Mouse (Mus musculus) frontal cortex, postnatal 36 days (tissue): Measurements from ENCODE around the gene Kdm8.
"Not testable (repeated sequence)": the region's sequence is repeated elsewhere in the genome, so short reads cannot be mapped to it uniquely, and the experiment has no call there.

Source experiments
- DNase-seq, 2 experiments: peaks; one replicate each; pipeline ENCODE4 v3.0.0; 2022; ENCODE audit warnings: low spot score in 2 of 2

Kdm8 gene

GRCm38 (mm10) chr7:125444464-125445401, at the start of gene Kdm8:
Gene Kdm8, plus strand, starts transcription at chr7:125444676.
- DNase-seq: peak; percentile 90 to 93

- DNase-seq: no peak
Observed at GRCm38 (mm10) chr7:125398116-125398515, 46.4 kb upstream of the Kdm8 start.

DNA sequence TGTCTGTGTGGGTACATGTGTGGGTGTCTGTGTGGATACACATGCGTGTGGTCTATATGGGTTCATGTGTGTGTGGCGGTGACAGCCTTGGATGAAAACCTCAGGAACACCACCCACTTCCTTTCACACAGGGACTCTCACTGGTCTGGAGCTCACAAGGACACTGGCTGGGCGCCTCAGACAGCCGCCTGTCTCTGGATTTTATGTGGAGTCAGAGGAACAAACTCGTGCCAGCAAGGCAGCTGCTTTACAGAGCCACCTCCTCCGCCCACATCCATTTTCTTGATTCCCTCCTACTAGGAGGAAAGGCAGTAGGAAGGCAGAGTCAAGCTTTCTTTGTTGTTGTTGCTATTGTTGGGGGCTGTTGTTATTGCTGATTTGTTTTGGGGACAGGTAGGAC, 45.8 kb upstream of the Kdm8 start:
- DNase-seq: peak in 1 of 2 experiments; percentile 29

DNA sequence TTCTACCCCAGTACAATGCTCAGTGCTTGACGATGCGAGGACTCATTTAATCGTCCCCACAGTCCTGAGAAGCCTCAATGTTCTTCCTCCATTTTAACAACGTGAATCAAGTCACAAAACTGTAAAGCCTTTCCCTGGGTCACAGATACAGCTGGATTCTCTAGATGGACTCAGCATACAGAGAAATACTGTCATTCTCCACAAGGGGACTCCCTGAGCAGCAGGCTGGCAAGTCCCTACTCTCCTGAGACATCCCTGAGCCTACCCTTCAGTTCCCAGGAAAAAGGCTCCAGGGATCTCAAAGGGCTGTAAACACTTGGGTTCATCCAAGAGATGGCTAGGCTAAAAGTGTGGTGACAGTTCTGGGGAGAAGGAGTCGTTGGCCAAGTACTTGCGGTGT, 37.3 kb upstream of the Kdm8 start:
- no peak for DNase-seq

DNA sequence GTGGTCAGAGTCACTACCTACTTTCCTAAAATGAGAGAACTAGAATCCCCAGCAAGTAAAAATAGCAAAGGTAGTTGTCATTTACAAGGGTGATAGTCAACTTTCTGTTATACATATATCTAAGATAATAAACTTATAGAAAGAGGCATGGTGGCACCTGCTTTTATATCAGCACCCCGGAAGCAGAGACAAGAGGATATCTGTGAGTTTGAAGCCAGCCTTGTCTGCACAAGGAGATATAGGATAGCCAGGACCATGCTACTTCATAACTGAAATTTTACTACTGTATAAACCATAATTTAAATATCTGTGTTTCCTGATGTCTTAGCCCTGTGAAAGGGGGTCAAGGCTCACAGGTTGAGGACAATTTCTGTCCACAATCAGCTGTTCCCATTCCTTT, 29.4 kb upstream of the Kdm8 start:
- no peak for DNase-seq

GRCm38 (mm10) chr7:125415776-125416175, 28.7 kb upstream of the Kdm8 start:
- DNase-seq: no peak

DNA sequence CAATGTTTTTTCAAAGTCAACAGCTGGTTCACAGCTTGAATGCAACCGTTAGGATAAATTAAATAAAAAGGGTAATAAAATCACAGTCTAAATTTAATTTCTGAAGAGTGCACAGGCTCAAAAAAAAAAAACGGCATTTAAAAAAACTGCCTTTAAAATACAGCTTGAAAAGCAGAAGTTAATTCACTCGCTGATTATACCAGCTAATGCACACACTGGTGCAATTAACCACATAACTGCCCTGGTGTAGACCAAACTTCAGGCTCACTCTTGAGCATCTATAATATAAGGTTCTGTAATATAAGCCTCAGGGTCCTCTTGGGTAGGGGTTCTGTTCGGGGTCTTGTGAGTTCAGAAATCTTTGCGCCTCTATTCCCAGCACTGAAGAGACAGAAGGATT, 27.7 kb upstream of the Kdm8 start:
- DNase-seq: no peak

- DNase-seq: no peak
Observed at GRCm38 (mm10) chr7:125418413-125418812, 26.1 kb upstream of the Kdm8 start.

- DNase-seq: no peak
Observed at GRCm38 (mm10) chr7:125420190-125420589, 24.3 kb upstream of the Kdm8 start.

DNA sequence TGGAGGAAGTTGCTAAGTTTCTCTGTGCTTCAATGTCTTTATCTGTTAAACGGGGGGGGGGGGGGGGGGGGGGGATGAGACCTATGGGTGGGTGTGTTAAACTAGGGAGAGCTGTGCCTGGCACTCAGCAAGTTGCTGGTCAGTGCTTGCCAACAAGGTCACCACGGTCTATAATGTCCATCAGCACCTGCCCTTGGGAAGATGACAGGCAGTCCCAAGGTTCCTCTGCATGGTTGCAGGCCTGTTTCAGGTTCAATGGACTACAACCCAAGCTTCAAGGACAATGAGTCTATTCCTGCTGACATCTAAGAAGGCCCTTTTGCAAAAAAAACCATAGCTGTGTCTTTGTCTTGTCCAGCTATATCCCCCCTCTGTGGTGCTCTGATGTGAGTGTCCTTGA, 22.6 kb upstream of the Kdm8 start:
- no peak for DNase-seq

DNA sequence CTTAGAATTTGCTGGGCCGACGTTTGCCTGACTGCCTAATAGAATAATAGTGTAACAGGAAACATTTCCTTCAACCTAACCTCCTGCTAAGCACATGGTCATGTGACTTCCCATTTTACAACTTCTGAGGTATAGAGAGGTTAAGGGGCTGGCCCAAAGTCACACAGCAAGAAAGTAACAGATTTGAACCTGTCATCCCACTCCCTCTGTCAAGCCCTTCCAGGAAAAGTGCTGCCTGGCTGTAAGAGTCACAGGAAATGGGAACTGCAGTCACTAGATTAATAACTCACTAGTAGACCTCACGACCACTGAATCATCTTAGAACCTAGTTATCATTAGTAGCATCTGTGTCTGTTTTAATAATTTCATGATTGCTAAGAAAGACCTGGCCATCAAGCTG, 21.4 kb upstream of the Kdm8 start:
- DNase-seq: no peak

GRCm38 (mm10) chr7:125427492-125428090, 16.9 kb upstream of the Kdm8 start:
- DNase-seq: no peak

GRCm38 (mm10) chr7:125428381-125428780, 16.1 kb upstream of the Kdm8 start:
- no peak for DNase-seq

DNA sequence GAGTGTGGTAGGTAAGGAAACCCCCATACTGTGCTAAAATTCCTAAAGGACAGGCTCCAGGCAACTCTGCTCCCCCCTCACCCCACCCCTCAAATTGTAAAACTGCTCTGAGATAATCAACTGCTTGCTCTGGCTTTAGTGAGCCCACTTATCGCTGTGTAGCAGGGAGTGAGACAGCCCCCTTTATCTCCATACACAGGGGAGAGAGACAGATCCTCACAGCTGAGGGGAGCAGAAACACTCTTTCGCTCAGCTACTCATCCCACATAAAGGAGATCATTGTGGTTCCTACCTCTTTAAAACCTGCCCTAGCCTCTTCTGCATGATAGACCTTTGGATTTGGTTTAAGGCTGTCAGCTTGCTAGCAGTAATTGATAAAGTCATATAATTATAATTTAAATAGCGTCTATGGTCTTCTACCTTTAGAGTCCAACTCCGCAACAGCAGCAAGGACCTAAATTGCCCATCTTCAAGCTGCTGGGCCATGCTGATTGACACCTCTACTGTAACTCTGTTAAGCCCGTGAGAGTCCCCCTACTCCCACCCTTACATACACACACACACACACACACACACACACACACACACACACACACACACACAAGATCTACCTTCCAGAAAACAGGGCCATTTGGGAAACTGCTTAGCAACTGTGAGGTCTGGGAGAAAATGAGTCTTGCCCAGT, 15.5 kb upstream of the Kdm8 start:
- not testable (repeated sequence) for DNase-seq

GRCm38 (mm10) chr7:125430170-125430842, 14.2 kb upstream of the Kdm8 start:
- no peak for DNase-seq

- no peak for DNase-seq
Observed at GRCm38 (mm10) chr7:125433874-125434273, 10.6 kb upstream of the Kdm8 start.

- DNase-seq: no peak
Observed at GRCm38 (mm10) chr7:125434666-125435290, 9.7 kb upstream of the Kdm8 start.

DNA sequence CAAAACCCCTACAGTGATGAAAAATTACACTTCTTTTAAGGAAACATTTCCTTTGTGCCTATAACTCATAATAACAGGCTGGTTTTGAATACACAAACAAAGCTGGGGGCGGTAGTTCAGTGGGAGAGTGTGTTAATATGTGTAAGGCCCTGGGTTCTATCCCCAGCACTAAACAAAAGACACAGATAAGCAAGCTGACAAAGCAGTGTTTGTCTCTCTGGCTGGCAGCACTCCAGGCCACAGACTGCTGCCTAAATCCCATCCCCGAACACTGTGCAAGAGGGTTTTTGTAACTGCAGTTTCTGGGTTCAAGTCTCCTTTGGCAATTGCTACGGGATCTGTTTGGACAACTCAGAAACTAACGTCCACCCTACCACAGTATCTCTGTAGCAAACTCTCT, 2.2 kb upstream of the Kdm8 start:
- DNase-seq: no peak

DNA sequence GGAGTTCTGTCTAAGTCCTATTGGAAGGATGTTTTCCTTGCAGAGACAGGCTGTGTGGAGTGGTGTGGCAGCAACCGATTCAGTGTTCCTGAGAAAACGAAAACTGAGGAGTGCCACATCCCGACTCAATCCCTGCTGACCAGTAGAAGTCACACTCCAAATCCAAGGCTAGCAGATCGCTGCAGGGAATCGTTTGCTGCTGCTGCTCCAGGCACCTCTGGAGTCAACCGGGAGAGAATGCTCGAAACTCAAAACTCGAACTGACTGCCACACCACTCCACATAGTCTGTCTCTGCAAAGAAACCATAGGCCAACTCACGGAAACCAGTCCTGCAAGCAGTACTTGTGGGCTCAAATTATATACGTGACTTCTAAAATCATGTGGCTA, 406 bp upstream of the Kdm8 start:
- DNase-seq: peak in 1 of 2 experiments; percentile 10

- DNase-seq: no peak
Observed at GRCm38 (mm10) chr7:125450678-125451077, 6.2 kb downstream of the Kdm8 start.

- DNase-seq: no peak
Observed at GRCm38 (mm10) chr7:125451078-125451477, 6.6 kb downstream of the Kdm8 start.

- DNase-seq: no peak
Observed at GRCm38 (mm10) chr7:125453671-125454070, 9.2 kb downstream of the Kdm8 start.
